Mouse (Mus musculus) kidney, embryonic 14.5 days (tissue): ENCODE measurements around the gene Sept9. TPM values are rescaled to one million over a fixed set of nuclear protein-coding genes. Genes with fewer than 3 reads are reported as not detected.

Experiments
- ATAC-seq: fragments of 200-750 bp; cut with Nextera tagmentation; 2 replicates; pipeline ENCODE4 v1.8.0; 2017; ENCODE audit warnings: moderate number of reproducible peaks, mild to moderate bottlenecking, moderate TSS enrichment, moderate library complexity; ENCODE audit not compliant: low FRiP score, low TSS enrichment
- H3K27ac ChIP-seq: fragments of 300-500 bp; sonication (generic); 2 replicates; pipeline ENCODE4 v1.5.1; 2014; ENCODE audit warnings: low read depth, mild to moderate bottlenecking, low read length, moderate library complexity, mixed read lengths
- H3K27me3 ChIP-seq: fragments of 300-500 bp; sonication (generic); 2 replicates; pipeline ENCODE4 v1.6.1; 2014; ENCODE audit warnings: mild to moderate bottlenecking, low read length; ENCODE audit not compliant: control insufficient read depth, insufficient read depth
- H3K36me3 ChIP-seq: fragments of 300-500 bp; sonication (generic); 2 replicates; pipeline ENCODE4 v1.6.1; 2014; ENCODE audit warnings: low read length, mixed read lengths; ENCODE audit not compliant: control insufficient read depth, insufficient read depth
- H3K4me1 ChIP-seq: fragments of 300-500 bp; sonication (generic); 2 replicates; pipeline ENCODE4 v1.6.1; 2014; ENCODE audit warnings: low read length, mixed read lengths; ENCODE audit not compliant: control insufficient read depth, insufficient read depth
- H3K4me2 ChIP-seq: fragments of 300-500 bp; sonication (generic); replicated peaks from 2 replicates; pipeline ENCODE4 v1.6.1; 2014; ENCODE audit warnings: low read depth, mild to moderate bottlenecking, low read length
- H3K4me3 ChIP-seq: fragments of 300-500 bp; sonication (generic); 2 replicates; pipeline ENCODE4 v1.5.1; 2014; ENCODE audit warnings: mild to moderate bottlenecking, low read length
- H3K9ac ChIP-seq: fragments of 300-500 bp; sonication (generic); 2 replicates; pipeline ENCODE4 v1.6.1; 2014; ENCODE audit warnings: low read depth, mild to moderate bottlenecking, low read length, moderate library complexity
- H3K9me3 ChIP-seq: fragments of 300-500 bp; sonication (generic); 2 replicates; pipeline ENCODE4 v1.6.1; 2016; ENCODE audit warnings: low read length; ENCODE audit not compliant: control insufficient read depth
- WGBS: fragments of 180-500 bp; shearing (Covaris S2); extraction: QIAGEN DNeasy Blood & Tissue Kit; methylation state at CpG from one replicate; pipeline ENCODE4 v1.1.7; 2014; 5-methylcytosine and 5-hydroxymethylcytosine counted together
- polyA plus RNA-seq: library from polyadenylated mRNA; unstranded; fragments of >200 nt; fragmentation: Nextera tagmentation; extraction: Ambion mirVana; gene quantifications from 2 replicates; pipeline ENCODE4 v1.2.1, GENCODE M21; 2014

Gene Sept9
- polyA plus RNA-seq, 1 experiment from 2014 or later: 104 TPM

GRCm38 (mm10) chr11:117379774-117380173 lies 180.3 kb downstream of the Sept9 start:
- 67% methylated on average over 5 of the region's 5 CpGs for WGBS
- no peak overlapping the region for H3K27ac ChIP-seq

GRCm38 (mm10) chr11:117384235-117384634 lies 184.8 kb downstream of the Sept9 start:
- WGBS: 21% methylated on average over 9 of the region's 9 CpGs
- H3K4me2 ChIP-seq: no peak overlapping the region
- H3K4me3 ChIP-seq: no peak overlapping the region
- H3K27ac ChIP-seq: no peak overlapping the region
- no peak overlapping the region for H3K9ac ChIP-seq
- H3K36me3 ChIP-seq: no peaks in the 10 kb centered on the region
- no peaks in the 10 kb centered on the region for H3K9me3 ChIP-seq
- H3K27me3 ChIP-seq: peaks cover 45% of the 10 kb centered on the region
- peaks cover 12% of the 10 kb centered on the region; the same call in 1 of the 2 replicates for H3K4me1 ChIP-seq
- no peak for ATAC-seq

More at GRCm38 (mm10) chr11:117379774-117380173, 180.3 kb downstream of the Sept9 start:
- H3K9me3 ChIP-seq: no peaks in the 10 kb centered on the region
- H3K4me3 ChIP-seq: no peak overlapping the region
- ATAC-seq: no peak
- H3K36me3 ChIP-seq: no peaks in the 10 kb centered on the region
- H3K9ac ChIP-seq: no peak overlapping the region
- H3K4me2 ChIP-seq: no peak overlapping the region
- peaks cover 5% of the 10 kb centered on the region; the same call in 1 of the 2 replicates for H3K4me1 ChIP-seq
- H3K27me3 ChIP-seq: peaks cover 23% of the 10 kb centered on the region

- Histone ChIP-seq H3K36me3 (no peaks in the 10 kb centered on the region), H3K9me3 (no peaks in the 10 kb centered on the region), H3K27me3 (peaks cover 45% of the 10 kb centered on the region), H3K4me2 (no peak overlapping the region), H3K27ac (no peak overlapping the region), H3K4me1 (peaks cover 14% of the 10 kb centered on the region), H3K4me3 (no peak overlapping the region), H3K9ac (no peak overlapping the region)
- 3% methylated on average over 16 of the region's 16 CpGs for WGBS
- peak; percentile 74 for ATAC-seq
These were observed 185.4 kb downstream of the Sept9 start for GRCm38 (mm10) chr11:117384897-117385296.

- no peak overlapping the region for H3K4me2 ChIP-seq
- no peak overlapping the region for H3K27ac ChIP-seq
- H3K4me1 ChIP-seq: peaks cover 18% of the 10 kb centered on the region
- no peaks in the 10 kb centered on the region for H3K36me3 ChIP-seq
- no peak overlapping the region for H3K4me3 ChIP-seq
- peaks cover 42% of the 10 kb centered on the region for H3K27me3 ChIP-seq
- WGBS: 38% methylated on average over 15 of the region's 15 CpGs
- no peak for ATAC-seq
- no peaks in the 10 kb centered on the region for H3K9me3 ChIP-seq
- H3K9ac ChIP-seq: no peak overlapping the region
These were observed 186.1 kb downstream of the Sept9 start for GRCm38 (mm10) chr11:117385331-117386103.

GRCm38 (mm10) chr11:117387241-117387640 lies 187.8 kb downstream of the Sept9 start:
- no peak overlapping the region for H3K27ac ChIP-seq
- H3K9me3 ChIP-seq: no peaks in the 10 kb centered on the region
- H3K27me3 ChIP-seq: peaks cover 40% of the 10 kb centered on the region
- no peak overlapping the region for H3K9ac ChIP-seq
- peaks cover 30% of the 10 kb centered on the region for H3K4me1 ChIP-seq
- 80% methylated on average over 10 of the region's 10 CpGs for WGBS
- no peak for ATAC-seq
- no peak overlapping the region for H3K4me2 ChIP-seq
- H3K36me3 ChIP-seq: no peaks in the 10 kb centered on the region
- no peak overlapping the region for H3K4me3 ChIP-seq

GRCm38 (mm10) chr11:117390001-117390402 lies 190.5 kb downstream of the Sept9 start:
- H3K27me3 ChIP-seq: peaks cover 35% of the 10 kb centered on the region
- peak; percentile 30; the same call in 1 of the 2 replicates for ATAC-seq
- no peak overlapping the region for H3K9ac ChIP-seq
- no peak overlapping the region for H3K4me3 ChIP-seq
- H3K4me1 ChIP-seq: peaks cover 34% of the 10 kb centered on the region
- no peaks in the 10 kb centered on the region for H3K9me3 ChIP-seq
- 11% methylated on average over 12 of the region's 12 CpGs for WGBS
- H3K27ac ChIP-seq: no peak overlapping the region
- H3K4me2 ChIP-seq: no peak overlapping the region
- no peaks in the 10 kb centered on the region for H3K36me3 ChIP-seq

GRCm38 (mm10) chr11:117390774-117391534 lies 191.5 kb downstream of the Sept9 start:
- Histone ChIP-seq H3K27ac (no peak overlapping the region), H3K9me3 (no peaks in the 10 kb centered on the region), H3K36me3 (no peaks in the 10 kb centered on the region), H3K27me3 (peaks cover 31% of the 10 kb centered on the region), H3K4me1 (peaks cover 36% of the 10 kb centered on the region), H3K4me2 (no peak overlapping the region), H3K4me3 (no peak overlapping the region), H3K9ac (no peak overlapping the region)
- peak; percentile 75 for ATAC-seq
- 8% methylated on average over 7 of the region's 7 CpGs for WGBS

- Histone ChIP-seq H3K4me2 (no peak overlapping the region), H3K4me1 (peaks cover 32% of the 10 kb centered on the region), H3K36me3 (no peaks in the 10 kb centered on the region), H3K9ac (no peak overlapping the region), H3K27me3 (peaks cover 20% of the 10 kb centered on the region), H3K27ac (no peak overlapping the region), H3K9me3 (no peaks in the 10 kb centered on the region), H3K4me3 (no peak overlapping the region)
- ATAC-seq: no peak
- WGBS: 92% methylated on average over 2 of the region's 2 CpGs
These were observed 192.8 kb downstream of the Sept9 start for GRCm38 (mm10) chr11:117392251-117392650.

- WGBS: 64% methylated on average over 4 of the region's 4 CpGs
- H3K27me3 ChIP-seq: peaks cover 22% of the 10 kb centered on the region
- H3K4me1 ChIP-seq: peaks cover 37% of the 10 kb centered on the region
- no peak overlapping the region for H3K27ac ChIP-seq
- no peaks in the 10 kb centered on the region for H3K36me3 ChIP-seq
- no peak for ATAC-seq
- H3K9me3 ChIP-seq: no peaks in the 10 kb centered on the region
- no peak overlapping the region for H3K4me2 ChIP-seq
- H3K9ac ChIP-seq: no peak overlapping the region
- H3K4me3 ChIP-seq: no peak overlapping the region
These were observed 194.3 kb downstream of the Sept9 start for GRCm38 (mm10) chr11:117393715-117394114.
